Mouse (Mus musculus) midbrain, embryonic 11.5 days (tissue): Measurements from ENCODE around the gene Pank4. TPM values are rescaled to one million over a fixed set of nuclear protein-coding genes. Genes with fewer than 3 reads are reported as not detected.
A peak's percentile ranks its signal among the peaks of the same experiment; 100 is the strongest.

Experiments used
- ATAC-seq: fragments of 200-750 bp; cut with Nextera tagmentation; 2 replicates; pipeline ENCODE4 v1.8.0; 2017; ENCODE audit warnings: moderate TSS enrichment, moderate library complexity; ENCODE audit not compliant: low FRiP score
- DNase-seq: peaks from one replicate; pipeline ENCODE4 v3.0.0; 2015; ENCODE audit warnings: low spot score; ENCODE audit errors: missing footprints
- H3K27ac ChIP-seq: fragments of 300-500 bp; sonication (generic); 2 replicates; pipeline ENCODE4 v1.5.1; 2014; ENCODE audit warnings: low read depth, low read length
- H3K27me3 ChIP-seq: fragments of 300-500 bp; sonication (generic); 2 replicates; pipeline ENCODE4 v1.6.1; 2014; ENCODE audit warnings: mild to moderate bottlenecking, low read length, moderate library complexity, mixed read lengths; ENCODE audit not compliant: control insufficient read depth, insufficient read depth
- H3K36me3 ChIP-seq: fragments of 300-500 bp; sonication (generic); 2 replicates; pipeline ENCODE4 v1.6.1; 2014; ENCODE audit warnings: mild to moderate bottlenecking, low read length, moderate library complexity, mixed read lengths; ENCODE audit not compliant: control insufficient read depth, insufficient read depth
- H3K4me1 ChIP-seq: fragments of 300-500 bp; sonication (generic); 2 replicates; pipeline ENCODE4 v1.6.1; 2014; ENCODE audit warnings: low read length; ENCODE audit not compliant: control insufficient read depth, insufficient read depth
- H3K4me2 ChIP-seq: fragments of 300-500 bp; sonication (generic); 2 replicates; pipeline ENCODE4 v1.6.1; 2014; ENCODE audit warnings: mild to moderate bottlenecking, moderate library complexity
- H3K4me3 ChIP-seq: fragments of 300-500 bp; sonication (generic); 2 replicates; pipeline ENCODE4 v1.5.1; 2014; ENCODE audit warnings: low read depth, low read length
- H3K9ac ChIP-seq: fragments of 300-500 bp; sonication (generic); 2 replicates; pipeline ENCODE4 v1.6.1; 2014; ENCODE audit warnings: low read length
- H3K9me3 ChIP-seq: fragments of 300-500 bp; sonication (generic); 2 replicates; pipeline ENCODE4 v1.6.1; 2016; ENCODE audit warnings: low read length; ENCODE audit not compliant: control insufficient read depth
- WGBS: fragments of 180-500 bp; shearing (Covaris S2); extraction: QIAGEN DNeasy Blood & Tissue Kit; methylation state at CpG from one replicate; pipeline ENCODE4 v1.1.7; 2014; 5-methylcytosine and 5-hydroxymethylcytosine counted together
- polyA plus RNA-seq: library from polyadenylated mRNA; unstranded; fragments of >200 nt; fragmentation: Nextera tagmentation; extraction: Ambion mirVana; gene quantifications from 2 replicates; pipeline ENCODE4 v1.2.1, GENCODE M21; 2014

Gene Pank4
- polyA plus RNA-seq, 1 experiment from 2014 or later: 40.4 TPM

DNA sequence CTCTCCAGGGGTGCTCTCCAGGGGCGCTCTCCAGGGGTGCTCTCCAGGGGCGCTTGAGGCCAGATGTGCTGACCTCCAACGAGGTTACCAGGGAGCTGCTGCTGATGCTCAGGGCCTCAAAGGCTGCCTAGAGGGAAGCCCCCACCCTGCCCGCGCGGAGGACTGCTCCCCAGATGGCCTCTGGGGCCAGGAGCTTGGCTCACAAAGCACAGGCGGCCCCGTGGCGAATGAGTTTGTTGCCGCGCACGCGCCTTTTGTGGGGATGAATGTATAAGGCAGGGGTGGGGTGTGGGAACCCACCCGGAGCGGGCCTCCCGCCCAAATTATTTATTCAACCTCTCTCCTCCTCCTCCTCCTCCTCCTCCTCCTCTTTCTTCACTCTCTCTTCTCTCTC is 14.3 kb upstream of the Pank4 start:
- Histone ChIP-seq H3K27me3 (peaks cover 7% of the 10 kb centered on the region), H3K4me3 (peak overlapping the region; percentile 13; the same call in 1 of the 2 replicates), H3K9me3 (no peaks in the 10 kb centered on the region), H3K9ac (peak overlapping the region; percentile 28; the same call in 1 of the 2 replicates), H3K36me3 (no peaks in the 10 kb centered on the region), H3K4me1 (peaks cover 68% of the 10 kb centered on the region), H3K4me2 (peak overlapping the region; percentile 31), H3K27ac (peak overlapping the region; percentile 86)
- peak; percentile 30 for ATAC-seq
- 6% methylated on average over 16 of the region's 16 CpGs for WGBS
- peak; percentile 94 for DNase-seq

DNA sequence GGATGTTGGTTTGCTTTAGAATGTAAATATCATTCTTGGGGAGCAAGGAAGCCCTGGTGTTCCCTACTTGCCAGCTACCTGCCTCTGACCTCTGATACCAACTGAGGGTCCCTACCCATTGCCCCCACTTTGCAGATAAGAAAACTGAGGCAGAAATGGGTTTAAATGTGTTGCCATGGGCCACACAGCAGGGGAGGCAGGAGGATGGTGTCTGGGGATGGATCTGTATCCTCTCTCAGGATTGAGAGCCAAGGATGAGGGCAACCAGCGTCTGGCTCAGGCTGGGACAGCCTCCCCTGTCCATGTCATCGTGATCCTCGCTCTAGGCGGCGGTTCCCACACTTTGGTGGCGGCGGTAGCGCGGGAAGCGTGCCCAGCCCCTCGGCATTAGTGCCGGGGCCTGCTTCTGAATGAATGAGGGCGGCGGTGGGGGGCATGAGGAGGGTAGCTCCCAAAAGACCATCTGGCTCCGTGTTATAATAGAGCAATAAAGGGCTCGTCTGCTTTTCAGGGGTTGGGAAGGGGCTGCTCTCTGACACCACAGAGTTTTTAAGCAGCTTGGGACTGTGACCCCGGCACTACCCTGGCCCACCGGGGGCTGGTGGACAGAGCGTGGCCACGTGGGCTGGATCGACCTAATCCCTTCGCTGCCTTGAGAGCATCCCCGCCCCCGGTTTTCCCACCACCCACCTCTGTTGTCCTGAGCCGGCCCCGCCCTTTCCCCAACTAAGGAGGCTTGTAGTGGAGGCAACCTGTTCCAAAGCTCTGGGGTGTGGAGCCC is 11.3 kb upstream of the Pank4 start:
- Histone ChIP-seq H3K36me3 (no peaks in the 10 kb centered on the region), H3K27me3 (peaks cover 10% of the 10 kb centered on the region), H3K4me2 (peak overlapping the region; percentile 38), H3K9ac (no peak overlapping the region; the same call in 1 of the 2 replicates), H3K4me1 (peaks cover 67% of the 10 kb centered on the region), H3K27ac (peak overlapping the region; percentile 78), H3K4me3 (0 out of 2 replicates have a peak overlapping the region, but pooled peaks have one; percentile 2), H3K9me3 (no peaks in the 10 kb centered on the region)
- DNase-seq (peak; percentile 95), ATAC-seq (peak; percentile 83)
- under 1% methylated on average over 26 of the region's 26 CpGs for WGBS

DNA sequence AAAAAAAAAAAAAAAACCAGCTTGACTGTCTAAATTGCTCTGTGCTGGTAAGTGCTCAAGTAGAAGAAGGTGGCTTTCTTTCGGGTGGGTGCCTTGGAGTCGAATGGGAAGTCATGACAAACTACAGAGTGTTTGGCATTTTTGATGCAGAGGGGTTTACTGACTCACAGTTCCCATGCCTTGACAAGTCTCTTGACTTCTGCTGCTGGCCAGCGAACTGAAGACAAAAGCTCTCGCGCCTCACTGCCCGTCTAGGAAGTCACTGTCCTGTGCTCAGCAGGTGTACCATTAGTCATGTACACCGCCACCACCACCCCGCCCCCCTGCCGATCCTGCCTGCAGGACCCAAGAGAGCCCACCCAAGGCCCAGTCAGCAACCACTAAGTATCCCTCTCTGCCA is 7.3 kb upstream of the Pank4 start:
- no peaks in the 10 kb centered on the region for H3K9me3 ChIP-seq
- H3K9ac ChIP-seq: no peak overlapping the region
- peak; percentile 85 for DNase-seq
- no peak overlapping the region for H3K4me3 ChIP-seq
- no peak overlapping the region for H3K27ac ChIP-seq
- H3K4me1 ChIP-seq: peaks cover 69% of the 10 kb centered on the region
- peaks cover 9% of the 10 kb centered on the region; the same call in 1 of the 2 replicates for H3K27me3 ChIP-seq
- no peaks in the 10 kb centered on the region; the same call in 1 of the 2 replicates for H3K36me3 ChIP-seq
- ATAC-seq: no peak
- WGBS: 23% methylated on average over 9 of the region's 9 CpGs
- no peak overlapping the region for H3K4me2 ChIP-seq

DNA sequence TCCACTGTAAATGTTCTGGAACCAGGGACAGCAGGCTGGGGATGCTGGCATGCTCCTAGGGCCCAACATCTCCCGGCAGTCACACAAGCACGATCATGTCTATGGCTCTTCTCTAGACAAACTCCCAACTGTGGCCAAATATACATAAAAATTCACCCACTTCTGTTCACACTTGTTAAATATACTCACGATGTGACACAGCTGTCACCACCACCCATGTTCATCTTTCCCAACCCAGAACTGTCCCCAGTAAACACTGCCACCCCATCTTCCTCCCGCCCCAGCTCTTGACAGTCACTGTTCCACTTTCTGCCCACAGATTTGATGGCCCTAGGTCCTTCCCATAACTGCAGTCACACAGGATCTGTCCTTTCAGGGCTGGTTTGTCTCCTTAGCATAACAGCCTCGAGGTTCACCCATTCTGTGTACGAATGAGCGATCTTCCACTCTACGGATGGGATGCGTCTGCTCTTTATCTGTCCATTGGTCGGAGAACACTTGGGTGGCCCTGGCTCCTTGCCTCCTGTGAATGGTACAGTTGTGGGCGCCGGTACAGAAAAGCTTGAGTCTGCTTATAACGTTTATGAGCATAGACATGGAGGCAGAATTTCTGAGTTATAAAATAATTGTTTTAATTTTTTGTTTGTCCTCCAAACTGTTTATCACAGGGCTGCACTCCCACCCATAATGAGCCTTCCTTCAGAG is 6.5 kb upstream of the Pank4 start:
- ATAC-seq (no peak), DNase-seq (peak; percentile 85)
- Histone ChIP-seq H3K27me3 (peaks cover 9% of the 10 kb centered on the region; the same call in 1 of the 2 replicates), H3K4me1 (peaks cover 72% of the 10 kb centered on the region), H3K27ac (peak overlapping the region; percentile 32), H3K36me3 (peaks cover 4% of the 10 kb centered on the region; the same call in 1 of the 2 replicates), H3K4me3 (no peak overlapping the region), H3K9me3 (no peaks in the 10 kb centered on the region), H3K9ac (peak overlapping the region; percentile 18), H3K4me2 (peak overlapping the region; percentile 79)
- 30% methylated on average over 13 of the region's 13 CpGs for WGBS

DNA sequence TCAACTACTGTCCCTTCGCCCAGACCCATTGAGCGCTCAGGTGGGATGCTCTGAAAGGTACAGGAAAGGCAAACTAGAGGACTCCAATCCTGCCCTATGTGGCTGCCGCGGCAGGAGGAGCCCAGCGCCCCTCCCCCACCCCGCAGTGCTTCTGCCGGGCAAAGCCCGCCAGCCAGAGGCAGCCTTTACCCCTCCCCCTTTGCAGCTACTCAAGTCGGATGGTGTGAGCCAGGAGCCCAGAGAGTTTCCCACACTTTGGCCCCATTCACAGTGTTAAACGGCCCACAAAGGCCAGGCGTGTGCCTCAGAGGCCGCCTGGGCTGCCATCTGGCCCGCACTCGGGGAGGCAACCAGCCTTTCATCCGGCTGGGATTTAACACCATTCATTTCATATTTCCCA is 5.8 kb upstream of the Pank4 start:
- Histone ChIP-seq H3K27me3 (peaks cover 9% of the 10 kb centered on the region; the same call in 1 of the 2 replicates), H3K9me3 (no peaks in the 10 kb centered on the region), H3K9ac (peak overlapping the region; percentile 38; the same call in 1 of the 2 replicates), H3K4me1 (peaks cover 74% of the 10 kb centered on the region), H3K4me3 (peak overlapping the region; percentile 15), H3K36me3 (peaks cover 4% of the 10 kb centered on the region), H3K4me2 (peak overlapping the region; percentile 79), H3K27ac (peak overlapping the region; percentile 85)
- under 1% methylated on average over 15 of the region's 15 CpGs for WGBS
- peak; percentile 98 for DNase-seq
- peak; percentile 74 for ATAC-seq

DNA sequence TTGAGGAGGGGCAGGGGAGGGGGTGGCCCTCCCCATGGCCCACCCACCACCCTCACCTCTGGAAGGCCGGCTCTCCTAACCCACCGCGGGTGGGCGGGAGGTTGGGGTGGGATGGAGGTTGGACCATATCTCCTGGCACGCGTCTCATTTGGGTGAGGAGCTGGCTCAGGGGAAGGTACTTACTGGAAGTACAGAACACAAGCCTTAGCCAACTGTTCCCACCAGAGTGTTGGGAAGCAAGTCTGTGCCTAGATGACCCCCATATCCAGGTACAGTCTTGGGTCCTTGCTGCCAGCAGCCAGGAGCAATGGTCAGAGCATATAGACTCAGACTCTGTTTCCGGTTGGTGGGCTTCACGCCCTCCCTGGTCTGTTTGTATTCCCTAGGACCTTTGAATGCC is 5.3 kb upstream of the Pank4 start:
- WGBS: 4% methylated on average over 8 of the region's 8 CpGs
- Histone ChIP-seq H3K36me3 (peaks cover 4% of the 10 kb centered on the region), H3K4me2 (peak overlapping the region; percentile 79), H3K27me3 (peaks cover 9% of the 10 kb centered on the region; the same call in 1 of the 2 replicates), H3K9ac (peak overlapping the region; percentile 38), H3K27ac (peak overlapping the region; percentile 85), H3K9me3 (no peaks in the 10 kb centered on the region), H3K4me3 (peak overlapping the region; percentile 15), H3K4me1 (peaks cover 74% of the 10 kb centered on the region)
- ATAC-seq (peak; percentile 12), DNase-seq (peak; percentile 96)

DNA sequence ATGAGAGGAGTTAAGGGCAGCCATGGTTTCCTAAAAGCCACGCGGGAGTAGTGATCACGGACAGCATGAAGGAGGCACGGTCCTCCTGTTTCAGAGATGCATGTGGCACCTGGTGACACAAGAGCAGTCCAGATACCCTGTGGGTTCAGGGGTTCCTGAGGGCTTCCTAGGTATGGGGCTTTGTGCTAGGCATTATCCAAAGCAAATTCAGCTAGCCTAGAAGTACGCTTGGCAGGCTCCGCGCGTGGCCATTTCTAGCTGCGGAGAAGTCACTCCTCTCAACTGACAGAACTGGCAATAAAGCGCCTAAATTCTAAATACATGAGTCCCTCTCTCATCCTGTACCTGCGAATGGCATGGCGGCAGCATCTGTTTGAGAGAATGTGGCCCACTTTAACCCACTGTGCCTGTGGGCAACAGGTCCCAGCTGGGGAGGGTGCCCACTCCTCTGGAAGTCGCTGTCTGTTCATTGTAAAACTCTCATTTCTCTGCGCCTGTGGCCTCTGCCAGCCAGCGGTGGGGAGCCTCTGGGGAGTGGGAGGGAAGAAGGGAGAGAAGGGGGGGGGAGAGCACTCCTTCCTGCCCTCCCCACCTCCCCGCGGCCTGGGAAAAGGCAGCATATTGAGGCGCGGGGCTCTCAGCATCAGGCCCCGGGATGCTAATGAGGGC is 3.8 kb upstream of the Pank4 start:
- Histone ChIP-seq H3K9ac (peak overlapping the region; percentile 98), H3K9me3 (no peaks in the 10 kb centered on the region), H3K4me1 (peaks cover 65% of the 10 kb centered on the region), H3K27ac (peak overlapping the region; percentile 98), H3K36me3 (peaks cover 4% of the 10 kb centered on the region), H3K4me2 (peak overlapping the region; percentile 79), H3K4me3 (peak overlapping the region; percentile 95), H3K27me3 (peaks cover 4% of the 10 kb centered on the region; the same call in 1 of the 2 replicates)
- 10% methylated on average over 20 of the region's 20 CpGs for WGBS
- ATAC-seq (no peak), DNase-seq (peak; percentile 96)

DNA sequence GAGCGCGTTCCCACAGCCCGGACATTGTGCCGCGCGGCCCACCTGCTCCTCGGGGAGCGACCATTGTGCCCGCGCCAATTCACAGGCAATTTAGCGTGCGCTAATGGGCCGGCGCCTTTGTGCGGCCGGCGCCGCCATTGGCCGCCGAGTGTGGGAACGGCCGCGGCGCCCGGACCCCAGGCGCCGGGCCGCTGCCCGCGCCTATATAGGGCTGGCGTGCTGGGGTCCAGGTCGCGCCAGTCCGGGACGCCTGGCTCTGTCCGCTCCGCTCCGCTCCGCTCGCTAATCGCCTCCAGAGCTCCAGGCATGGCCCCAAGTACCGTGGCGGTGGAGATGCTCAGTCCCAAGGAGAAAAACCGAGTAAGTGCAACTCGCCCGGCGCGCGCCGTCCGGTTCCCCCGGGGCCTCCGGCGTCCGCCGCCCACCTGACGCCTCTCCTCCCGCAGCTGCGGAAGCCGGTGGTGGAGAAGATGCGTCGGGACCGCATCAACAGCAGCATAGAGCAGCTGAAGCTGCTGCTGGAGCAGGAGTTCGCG is 3.2 kb upstream of the Pank4 start, which contains the start of gene Hes5:
Hes5 (plus strand) TSS at position 234 of the 536 bp plus-strand sequence.
- 1% methylated on average over 52 of the region's 65 CpGs for WGBS
- H3K27me3 ChIP-seq: peaks cover 4% of the 10 kb centered on the region; the same call in 1 of the 2 replicates
- peaks cover 4% of the 10 kb centered on the region for H3K36me3 ChIP-seq
- H3K4me3 ChIP-seq: peak within 1 kb of the TSS; percentile 95
- peak within 1 kb of the TSS; percentile 79 for H3K4me2 ChIP-seq
- H3K4me1 ChIP-seq: peaks cover 72% of the 10 kb centered on the region
- H3K9me3 ChIP-seq: no peaks in the 10 kb centered on the region
- H3K9ac ChIP-seq: peak within 1 kb of the TSS; percentile 98
- ATAC-seq: peak; percentile 79
- DNase-seq: peak; percentile 98
- peak within 1 kb of the TSS; percentile 98 for H3K27ac ChIP-seq
